Mouse (Mus musculus): ENCODE data around the gene Id1.
A peak's percentile ranks its signal among the peaks of the same experiment; 100 is the strongest.

Gene Id1

DNA sequence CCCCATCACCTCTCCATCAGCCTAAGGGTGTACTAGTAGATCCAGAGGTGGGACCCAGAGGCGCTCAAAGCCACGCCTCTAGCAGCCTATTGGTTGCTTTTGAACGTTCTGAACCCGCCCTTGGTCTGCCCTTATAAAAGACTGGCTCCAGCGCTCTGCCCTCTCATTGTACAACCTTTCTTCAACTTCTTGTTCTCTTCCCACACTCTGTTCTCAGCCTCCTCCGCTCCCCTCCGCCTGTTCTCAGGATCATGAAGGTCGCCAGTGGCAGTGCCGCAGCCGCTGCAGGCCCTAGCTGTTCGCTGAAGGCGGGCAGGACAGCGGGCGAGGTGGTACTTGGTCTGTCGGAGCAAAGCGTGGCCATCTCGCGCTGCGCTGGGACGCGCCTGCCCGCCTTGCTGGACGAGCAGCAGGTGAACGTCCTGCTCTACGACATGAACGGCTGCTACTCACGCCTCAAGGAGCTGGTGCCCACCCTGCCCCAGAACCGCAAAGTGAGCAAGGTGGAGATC, at the start of gene Id1:
Gene Id1, plus strand, starts transcription at position 162 of the 512 bp plus-strand sequence.
- peak; percentile 97 for DNase-seq

GRCm38 (mm10) chr2:152686399-152686798, 49.7 kb upstream of the Id1 start:
- DNase-seq: no peak

- peak; percentile 99 for DNase-seq
Observed at GRCm38 (mm10) chr2:152686806-152687267, 49.2 kb upstream of the Id1 start, which contains the start of gene Mcts2. Gene Mcts2 (plus strand): TSS chr2:152687035.

DNA sequence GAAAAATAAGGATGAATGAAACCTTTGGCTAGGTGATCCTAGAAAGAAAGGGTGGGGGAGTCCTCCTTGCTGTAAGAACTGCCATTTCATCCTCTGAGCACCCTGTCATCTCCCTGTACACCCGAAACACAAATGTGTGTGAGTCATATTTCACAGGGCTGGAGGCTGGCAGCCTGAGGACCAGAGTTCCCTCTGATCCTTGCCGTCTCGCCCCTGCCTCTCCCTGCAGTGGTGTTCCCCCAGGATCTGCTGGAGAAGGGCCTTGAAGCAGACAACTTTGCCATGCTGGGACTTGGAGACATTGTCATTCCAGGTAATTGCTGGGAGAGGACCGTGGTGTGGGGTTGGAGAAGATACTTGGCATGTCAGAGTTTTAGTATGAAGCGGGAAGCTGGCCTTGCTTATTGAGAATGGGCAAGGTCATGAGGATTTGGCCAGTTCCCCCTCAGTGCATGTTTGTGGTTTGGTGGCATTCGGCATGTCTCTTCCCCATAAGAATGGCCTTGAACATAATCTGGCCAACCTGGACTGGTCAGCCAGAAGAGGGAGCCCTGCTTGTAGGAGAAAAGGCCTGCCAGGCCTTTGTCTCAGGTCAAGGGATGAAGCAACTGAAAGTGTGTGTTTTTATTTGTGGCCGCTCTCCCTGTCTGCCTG, 44.4 kb upstream of the Id1 start:
- DNase-seq: peak; percentile 61

- DNase-seq: peak; percentile 89
Observed at GRCm38 (mm10) chr2:152693233-152693632, 42.8 kb upstream of the Id1 start.

DNA sequence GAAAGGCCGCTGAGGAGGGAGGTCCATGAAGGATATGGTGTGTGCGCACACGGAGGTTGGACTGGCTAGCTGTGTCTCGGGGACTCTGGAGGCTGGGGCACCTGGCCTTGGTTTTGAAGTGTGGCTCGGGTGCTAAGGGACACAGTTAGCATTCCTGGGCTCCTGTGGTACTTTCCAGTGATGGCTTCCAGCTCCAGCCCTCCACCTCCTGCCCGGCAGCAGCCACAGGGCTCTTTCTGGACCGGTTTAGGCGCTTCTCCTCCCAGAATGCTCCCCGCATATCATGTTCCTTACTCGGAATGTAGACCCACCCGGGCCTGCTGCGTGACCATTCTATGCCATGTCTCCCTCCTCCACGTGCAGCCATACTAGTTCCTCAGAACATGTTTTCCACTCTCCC, 42.3 kb upstream of the Id1 start:
- DNase-seq: no peak

DNA sequence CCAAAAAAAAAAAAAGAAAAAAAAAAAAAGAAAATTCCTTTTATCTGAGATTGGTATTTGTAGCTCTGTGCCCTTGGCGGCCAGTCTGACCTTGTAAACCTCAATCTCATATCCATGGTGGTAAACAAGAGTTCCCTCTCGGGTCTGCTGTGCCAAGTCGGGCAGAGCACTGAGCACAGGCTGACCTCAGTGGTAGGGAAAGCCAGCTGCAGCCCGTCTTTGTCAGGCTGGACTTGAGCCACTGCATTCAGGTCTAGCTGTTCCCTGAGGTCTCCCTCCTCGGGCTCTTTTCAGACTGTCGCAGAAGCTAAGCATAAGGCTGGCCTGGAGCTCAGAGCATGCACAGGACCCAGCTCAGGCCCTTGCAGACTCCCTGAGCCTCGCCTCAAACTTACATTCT, 41.3 kb upstream of the Id1 start:
- no peak for DNase-seq

GRCm38 (mm10) chr2:152696016-152696415, 40.0 kb upstream of the Id1 start:
- DNase-seq: no peak

DNA sequence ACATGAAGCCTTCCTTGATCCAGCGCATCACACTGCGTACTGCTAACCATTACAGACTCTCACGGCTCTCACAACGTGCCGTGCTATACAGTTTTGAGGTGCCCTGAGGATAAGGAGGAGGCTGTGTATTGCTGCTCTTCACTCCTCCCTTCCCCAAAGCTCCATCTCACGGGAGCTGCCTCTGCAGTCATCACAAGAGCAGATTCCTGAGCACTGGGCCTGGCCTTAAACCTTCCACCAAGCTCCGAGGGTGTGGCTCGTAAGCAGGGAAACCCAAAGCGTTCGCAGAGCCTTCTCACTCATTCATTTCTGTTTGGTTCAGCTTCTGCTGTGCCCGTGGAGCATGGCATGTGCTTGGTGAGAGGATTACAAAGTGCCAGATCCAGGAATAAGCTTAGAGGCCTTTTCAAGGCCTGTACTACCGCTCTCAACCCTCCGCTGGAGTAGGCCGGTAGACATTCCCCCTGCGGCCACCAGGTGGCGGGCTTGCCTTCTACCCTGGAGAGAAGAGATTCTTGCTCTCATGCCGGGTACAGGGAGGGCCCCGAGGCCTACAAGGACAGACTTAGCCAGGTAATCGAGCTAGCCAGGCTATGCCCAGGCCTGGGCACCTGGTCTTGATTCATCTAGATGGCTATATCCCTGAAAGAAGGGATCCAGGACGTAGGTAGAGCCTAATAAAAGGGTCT, 39.4 kb upstream of the Id1 start:
- DNase-seq: peak; percentile 94

GRCm38 (mm10) chr2:152700138-152700537, 35.9 kb upstream of the Id1 start:
- no peak for DNase-seq

DNA sequence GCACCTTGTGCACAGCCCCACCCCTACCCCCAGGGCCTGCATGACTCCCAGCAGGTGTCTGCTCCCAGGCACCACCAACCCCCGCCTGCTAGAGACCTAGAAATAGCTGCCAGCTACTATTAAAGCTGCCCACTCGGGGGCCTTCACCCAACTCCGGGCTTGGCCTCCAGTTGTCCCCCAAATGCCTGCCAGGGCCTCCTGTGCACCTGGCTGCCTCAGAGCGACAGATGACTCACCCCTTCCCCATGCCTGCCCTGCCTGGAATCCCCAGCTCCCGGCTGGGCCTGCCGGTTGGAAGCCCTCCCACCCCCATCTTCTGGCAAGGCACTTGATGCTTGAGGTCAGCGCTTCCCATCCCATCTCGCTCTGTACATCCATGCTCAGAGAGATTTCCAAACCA, 35.3 kb upstream of the Id1 start:
- DNase-seq: no peak

- no peak for DNase-seq
Observed at GRCm38 (mm10) chr2:152703596-152704255, 32.3 kb upstream of the Id1 start.

DNA sequence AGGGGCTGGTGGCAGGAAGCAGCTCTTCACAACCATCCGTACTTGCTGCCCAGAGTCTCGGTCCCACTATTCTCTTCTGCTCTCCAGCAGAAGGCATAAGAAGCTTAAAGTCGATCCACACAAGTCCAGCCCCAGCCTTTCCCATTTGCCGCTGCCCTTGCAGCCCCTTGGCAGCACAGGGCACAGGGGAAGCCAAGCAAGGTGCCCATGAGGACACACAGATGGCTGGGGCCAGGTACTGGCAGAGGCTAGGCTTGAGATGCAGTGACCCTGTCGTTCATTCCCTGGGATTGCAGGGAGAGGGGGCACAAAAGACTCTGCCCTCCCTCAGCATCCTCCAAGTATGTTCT, 31.8 kb upstream of the Id1 start:
- no peak for DNase-seq

DNA sequence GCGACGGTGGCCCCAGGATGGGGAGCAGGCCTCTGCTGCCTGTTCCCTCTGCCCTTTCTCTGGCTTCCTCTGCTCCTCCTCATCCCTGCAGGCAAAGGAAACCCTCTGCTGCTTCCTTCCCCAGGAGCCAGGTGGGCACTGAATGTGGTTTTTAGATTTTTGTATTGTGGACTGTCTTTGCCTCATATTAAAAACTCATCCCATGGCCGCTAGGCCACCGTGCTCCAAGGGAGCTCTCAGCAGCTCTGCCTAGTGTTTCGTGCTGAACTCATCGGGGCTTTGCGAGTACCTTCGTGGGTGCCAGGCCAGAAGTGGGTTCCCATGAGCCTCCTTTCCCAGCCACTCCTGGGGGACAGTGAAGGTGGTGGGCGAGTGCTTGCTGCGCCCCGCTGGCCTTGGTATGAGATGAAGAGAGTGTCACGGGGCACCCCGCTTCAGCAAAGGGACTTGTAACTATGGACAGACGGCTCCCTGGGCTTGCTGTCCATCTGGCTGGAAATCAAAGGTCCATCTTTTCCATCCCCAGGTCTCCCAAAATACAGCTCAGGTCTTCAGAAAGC, 31.2 kb upstream of the Id1 start:
- DNase-seq: no peak

GRCm38 (mm10) chr2:152705993-152706571, 30.0 kb upstream of the Id1 start:
- DNase-seq: peak; percentile 66

DNA sequence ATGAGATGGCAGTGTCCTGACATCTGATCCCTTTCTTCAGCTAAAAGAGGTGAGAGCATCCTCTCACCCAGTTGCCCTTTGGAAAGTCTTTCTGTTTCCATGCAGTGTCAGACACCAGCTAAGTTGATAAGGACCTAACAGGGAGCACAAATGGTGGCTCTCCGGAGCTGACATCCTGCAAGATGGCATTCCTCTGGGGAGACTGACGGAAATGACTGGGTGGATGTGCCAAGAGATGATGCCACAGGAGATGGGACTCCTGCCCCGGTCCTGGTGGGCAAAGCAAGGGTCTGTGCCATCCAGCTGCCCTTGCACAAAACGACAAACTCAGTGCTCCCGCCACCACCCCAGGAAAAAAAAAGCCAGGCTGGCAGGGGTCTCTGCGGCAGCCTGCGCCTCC, 28.9 kb upstream of the Id1 start:
- no peak for DNase-seq

- peak; percentile 91 for DNase-seq
Observed at GRCm38 (mm10) chr2:152707627-152708026, 28.4 kb upstream of the Id1 start.

DNA sequence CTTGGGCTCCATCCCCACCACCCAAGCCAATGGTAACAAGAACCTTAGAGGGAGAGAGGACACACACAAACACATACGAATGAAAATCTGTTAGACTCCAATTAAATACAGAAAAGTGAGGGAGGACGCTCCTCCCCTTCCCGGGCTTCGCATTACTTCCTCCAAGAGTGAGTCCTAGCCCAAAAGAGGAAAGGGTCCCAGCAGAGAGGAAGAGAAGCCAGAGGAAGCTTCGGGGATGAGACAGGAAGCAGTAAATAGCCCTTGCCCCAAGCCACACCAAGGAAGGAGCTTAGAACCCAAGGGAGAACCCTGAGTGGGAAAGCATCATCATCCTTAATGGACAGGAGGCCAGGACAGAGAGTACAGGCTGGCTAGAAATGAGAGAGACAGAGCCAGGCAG, 27.0 kb upstream of the Id1 start:
- DNase-seq: no peak

GRCm38 (mm10) chr2:152716241-152716772, 19.7 kb upstream of the Id1 start:
- DNase-seq: no peak

GRCm38 (mm10) chr2:152717652-152718051, 18.4 kb upstream of the Id1 start:
- DNase-seq: no peak

DNA sequence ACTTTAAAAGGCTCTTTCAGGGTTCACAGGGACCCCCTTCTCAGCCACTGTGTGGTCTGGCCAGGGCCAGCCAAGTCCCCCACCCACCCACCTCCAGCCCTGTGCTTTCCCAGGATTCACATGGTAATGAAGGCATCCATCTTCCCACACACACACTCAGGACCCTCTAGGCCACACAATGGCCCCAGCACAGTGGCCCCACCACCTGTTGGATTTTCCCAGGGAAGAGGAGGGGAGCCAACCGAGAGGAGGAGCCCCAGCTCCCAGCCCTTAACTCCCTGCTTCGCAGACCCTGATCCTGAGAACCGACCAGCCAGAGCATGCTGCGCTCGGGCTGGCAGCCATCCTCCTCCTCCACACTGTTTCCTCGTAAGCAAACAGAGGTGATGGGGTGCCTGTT, 18.0 kb upstream of the Id1 start:
- DNase-seq: peak; percentile 40

DNA sequence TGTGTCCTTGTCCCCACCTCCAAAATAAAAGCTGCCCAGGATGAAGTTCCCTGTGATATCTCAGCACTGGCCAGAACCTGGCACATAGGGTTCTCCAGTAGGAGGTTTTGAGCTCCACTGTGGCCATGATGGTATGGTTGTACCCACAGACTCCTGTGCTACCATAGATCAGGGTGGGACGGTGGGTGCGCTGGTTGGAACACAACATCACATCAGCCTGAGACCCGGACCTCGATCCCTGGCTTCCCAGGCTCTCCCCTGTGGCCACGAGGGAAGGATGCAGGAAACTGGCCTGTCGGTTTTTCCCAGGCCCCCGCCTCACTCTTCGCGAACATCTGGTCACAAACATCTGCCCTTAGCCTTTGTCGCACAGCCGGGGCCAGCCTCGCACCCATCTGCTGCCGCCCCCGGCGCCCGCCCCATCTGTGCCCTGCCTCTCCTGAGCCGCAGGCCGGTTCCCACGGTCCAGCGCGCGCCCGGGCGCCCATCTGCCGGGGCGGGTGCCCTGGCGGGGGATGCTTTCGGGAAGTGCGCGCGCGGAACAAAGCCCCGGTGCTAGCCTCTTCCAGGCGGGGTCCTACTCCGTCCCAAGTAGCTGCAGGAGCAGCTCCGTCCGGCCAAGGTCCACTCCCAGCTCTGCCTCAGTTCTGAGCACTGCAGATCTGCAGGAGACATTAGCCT, 12.3 kb upstream of the Id1 start:
- peak; percentile 84 for DNase-seq

All from retina, postnatal 1 day (tissue).